Mouse (Mus musculus) erythroblast, embryonic 14.5 days (primary cell): ENCODE measurements at regions not wholly inside any gene's neighbourhood (a gene's known extent, or its start where the extent isn't known, plus 50 kb on each side); places are given as distances from the start of the nearest gene placed in this dataset.

Source experiments
- H3K27me3 ChIP-seq: 2 replicates; pipeline ENCODE4 v1.6.1; 2012; ENCODE audit warnings: inconsistent platforms; ENCODE audit not compliant: control insufficient read depth
- H3K36me3 ChIP-seq: 2 replicates; pipeline ENCODE4 v1.6.1; 2012; ENCODE audit warnings: mild to moderate bottlenecking, inconsistent platforms; ENCODE audit not compliant: control insufficient read depth
- H3K4me1 ChIP-seq: 2 replicates; pipeline ENCODE4 v1.6.1; 2012; ENCODE audit warnings: inconsistent platforms; ENCODE audit not compliant: control insufficient read depth
- H3K4me3 ChIP-seq: replicated peaks from 2 replicates; pipeline ENCODE3; 2012; ENCODE audit warnings: moderate library complexity, mild to moderate bottlenecking, inconsistent platforms
- H3K9me3 ChIP-seq: 2 replicates; pipeline ENCODE4 v1.6.1; 2012; ENCODE audit warnings: low read length, inconsistent platforms, mixed read lengths; ENCODE audit not compliant: control insufficient read depth
- GATA1 ChIP-seq: IDR thresholded peaks from 2 replicates; pipeline ENCODE4 v1.6.1; 2012; ENCODE audit warnings: low read length, inconsistent platforms, mixed read lengths
- TAL1 ChIP-seq: IDR thresholded peaks from 3 replicates; pipeline ENCODE4 v1.6.1; 2012; ENCODE audit warnings: low read length, inconsistent platforms, mixed read lengths

DNA sequence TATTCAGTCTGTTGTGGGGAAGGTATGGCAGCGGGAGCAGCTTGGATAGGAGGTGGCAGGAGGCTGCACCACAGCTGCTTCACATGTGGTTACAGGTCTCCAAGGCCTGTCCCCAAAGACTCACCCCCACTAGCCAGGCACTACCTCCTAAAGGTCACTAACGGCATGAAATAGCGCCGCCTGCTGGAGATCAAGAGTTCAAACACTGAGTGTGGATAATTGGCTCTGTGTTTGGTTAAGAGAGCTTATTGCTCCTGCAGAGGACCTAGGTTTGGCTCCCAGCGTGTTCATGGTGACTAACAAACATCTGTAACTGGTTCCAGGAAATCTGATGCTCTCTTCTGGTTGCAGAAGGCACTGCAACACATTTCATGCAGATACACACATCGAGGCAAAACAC is 514.1 kb downstream of the Zfp536 start:
- no peaks in the 10 kb centered on the region for H3K4me1 ChIP-seq
- TF ChIP-seq TAL1 = no peak
- TF ChIP-seq GATA1 = no peak
- no peaks in the 10 kb centered on the region for H3K36me3 ChIP-seq

GRCm38 (mm10) chr7:37262846-37263245 is 510.6 kb downstream of the Zfp536 start:
- H3K27me3 ChIP-seq = no peaks in the 10 kb centered on the region
- TF ChIP-seq GATA1 (no peak), TAL1 (no peak)
- H3K4me3 ChIP-seq = no peak overlapping the region
- H3K9me3 ChIP-seq = peaks cover under 1% of the 10 kb centered on the region; the same call in 1 of the 2 replicates
- no peaks in the 10 kb centered on the region for H3K4me1 ChIP-seq
- H3K36me3 ChIP-seq = no peaks in the 10 kb centered on the region

More for the DNA sequence above, 514.1 kb downstream of the Zfp536 start:
- peaks cover under 1% of the 10 kb centered on the region; the same call in 1 of the 2 replicates for H3K9me3 ChIP-seq
- H3K4me3 ChIP-seq = no peak overlapping the region
- H3K27me3 ChIP-seq = no peaks in the 10 kb centered on the region

- H3K36me3 ChIP-seq = no peaks in the 10 kb centered on the region
- peaks cover 3% of the 10 kb centered on the region; the same call in 1 of the 2 replicates for H3K9me3 ChIP-seq
- no peaks in the 10 kb centered on the region for H3K27me3 ChIP-seq
- no peak overlapping the region for H3K4me3 ChIP-seq
- H3K4me1 ChIP-seq = no peaks in the 10 kb centered on the region
- TF ChIP-seq TAL1 (no peak), GATA1 (no peak)
Observed at GRCm38 (mm10) chr7:37267404-37267803, 506.0 kb downstream of the Zfp536 start.

DNA sequence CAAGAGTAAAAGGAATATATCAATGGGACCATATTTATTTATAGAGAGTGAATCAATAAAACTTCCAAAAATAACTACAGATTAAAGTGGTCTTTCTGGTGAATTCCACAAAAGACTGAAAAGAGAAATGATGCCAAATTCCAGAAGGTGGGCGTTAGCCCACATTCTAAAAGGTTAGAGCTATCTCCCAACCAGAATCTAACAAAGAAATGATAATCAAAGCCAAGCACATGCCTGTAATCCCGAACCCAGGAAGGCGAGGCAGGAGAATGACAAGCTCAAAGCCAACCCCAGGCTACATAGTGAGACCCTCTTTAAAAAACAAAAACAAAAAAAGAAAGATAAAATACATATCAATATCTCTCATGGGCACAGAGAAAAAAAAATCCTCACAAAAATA is 502.6 kb downstream of the Zfp536 start:
- Histone ChIP-seq H3K4me3 (no peak overlapping the region), H3K4me1 (no peaks in the 10 kb centered on the region), H3K9me3 (peaks cover 3% of the 10 kb centered on the region; the same call in 1 of the 2 replicates), H3K27me3 (no peaks in the 10 kb centered on the region), H3K36me3 (no peaks in the 10 kb centered on the region)
- TF ChIP-seq GATA1 (no peak), TAL1 (no peak)

DNA sequence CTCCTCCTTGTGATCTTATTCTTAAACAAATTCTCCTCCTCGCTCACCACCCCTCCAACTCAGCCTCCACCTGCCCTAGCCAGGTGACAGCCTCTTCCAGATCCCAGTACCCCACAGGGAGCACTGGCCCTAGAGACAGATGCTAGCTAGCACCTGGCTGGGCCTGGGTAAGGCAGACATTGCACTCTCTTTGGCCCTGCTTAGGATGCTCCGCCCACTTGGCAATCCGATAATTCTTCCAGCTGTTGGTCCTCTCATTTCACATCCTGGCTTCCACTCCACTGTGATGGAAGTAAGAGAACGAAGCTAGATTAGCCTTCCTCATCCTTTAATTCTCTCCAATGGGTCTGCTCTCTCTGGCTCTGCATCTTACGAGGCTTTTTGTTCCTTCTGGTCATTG is 483.4 kb downstream of the Zfp536 start:
- TF ChIP-seq TAL1 (no peak), GATA1 (no peak)

DNA sequence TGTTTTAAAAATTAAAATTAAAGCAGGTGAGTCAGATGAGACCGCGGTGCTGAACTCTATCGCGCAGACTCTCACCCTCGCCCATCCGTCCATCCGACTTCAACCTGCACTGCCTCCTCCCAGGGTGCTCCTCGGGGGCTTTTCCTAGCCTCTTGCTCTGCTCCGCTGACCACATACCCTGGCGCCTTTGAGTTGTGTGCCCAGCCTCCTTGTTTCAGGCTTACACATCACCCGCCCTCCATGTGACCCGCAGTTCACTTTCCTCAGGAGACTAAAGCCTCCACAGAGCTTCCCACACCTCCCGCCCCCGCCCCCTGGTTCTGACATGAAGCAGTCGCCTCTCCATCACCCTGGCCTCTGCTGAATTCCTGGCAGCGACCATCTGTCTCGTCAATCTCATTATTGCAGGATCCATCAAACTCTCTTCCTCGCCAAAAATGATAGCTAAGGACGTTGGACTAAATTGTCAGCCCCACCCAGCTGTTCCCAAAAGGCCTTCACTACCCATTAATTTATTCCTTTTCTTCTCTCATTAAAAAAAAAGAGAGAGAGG is 482.9 kb downstream of the Zfp536 start:
- Histone ChIP-seq H3K4me1 (no peaks in the 10 kb centered on the region), H3K27me3 (no peaks in the 10 kb centered on the region), H3K4me3 (no peak overlapping the region), H3K36me3 (no peaks in the 10 kb centered on the region), H3K9me3 (no peaks in the 10 kb centered on the region; the same call in 1 of the 2 replicates)
- TF ChIP-seq GATA1 (no peak), TAL1 (no peak)

More for the DNA sequence above, 483.4 kb downstream of the Zfp536 start:
- no peaks in the 10 kb centered on the region for H3K27me3 ChIP-seq
- no peaks in the 10 kb centered on the region for H3K36me3 ChIP-seq
- H3K4me1 ChIP-seq = no peaks in the 10 kb centered on the region
- H3K9me3 ChIP-seq = no peaks in the 10 kb centered on the region; the same call in 1 of the 2 replicates
- H3K4me3 ChIP-seq = no peak overlapping the region

DNA sequence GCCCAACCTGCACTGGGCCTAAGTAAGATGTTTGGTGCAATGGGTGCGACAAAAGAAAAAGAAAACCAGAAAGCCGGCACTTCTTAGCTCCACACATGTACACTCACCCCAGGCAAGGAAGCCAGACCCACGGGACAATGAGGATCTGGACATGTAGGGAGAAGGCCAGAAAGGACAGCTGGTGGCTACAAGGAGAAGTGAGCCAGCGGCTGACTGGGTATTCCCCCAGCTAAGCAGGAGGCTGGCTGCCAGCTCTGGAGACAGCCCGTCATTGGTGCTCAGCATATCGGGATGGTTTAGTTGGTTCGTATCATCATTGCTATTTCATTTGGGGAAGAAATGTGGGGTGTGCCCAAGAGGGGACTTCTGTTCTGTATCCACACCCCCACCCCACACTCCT is 481.7 kb downstream of the Zfp536 start:
- H3K36me3 ChIP-seq = no peaks in the 10 kb centered on the region
- no peaks in the 10 kb centered on the region for H3K27me3 ChIP-seq
- H3K4me3 ChIP-seq = no peak overlapping the region
- H3K9me3 ChIP-seq = no peaks in the 10 kb centered on the region; the same call in 1 of the 2 replicates
- TF ChIP-seq TAL1 (no peak), GATA1 (no peak)
- no peaks in the 10 kb centered on the region for H3K4me1 ChIP-seq

DNA sequence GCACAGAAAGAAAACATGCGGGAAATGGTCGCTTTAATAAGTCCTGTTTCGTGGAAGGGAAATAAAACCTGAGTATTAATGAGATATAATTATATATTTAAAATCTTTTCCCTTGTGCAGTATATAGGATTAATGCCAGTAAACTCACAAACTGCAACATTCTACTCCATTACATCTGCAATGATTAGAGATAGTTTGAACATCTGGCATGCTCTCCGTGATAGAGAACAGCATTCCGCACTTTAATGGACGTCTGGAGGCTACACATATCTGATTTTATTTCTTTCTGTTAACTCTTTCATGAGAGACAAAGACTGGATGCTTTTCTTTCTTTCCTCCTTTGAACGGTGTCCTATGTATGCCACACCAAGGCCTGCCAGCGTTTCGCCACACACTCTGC is 480.9 kb downstream of the Zfp536 start:
- TF ChIP-seq TAL1 (no peak), GATA1 (no peak)
- H3K36me3 ChIP-seq = no peaks in the 10 kb centered on the region
- H3K27me3 ChIP-seq = no peaks in the 10 kb centered on the region
- no peaks in the 10 kb centered on the region for H3K4me1 ChIP-seq
- H3K9me3 ChIP-seq = no peaks in the 10 kb centered on the region; the same call in 1 of the 2 replicates
- no peak overlapping the region for H3K4me3 ChIP-seq

- no peaks in the 10 kb centered on the region for H3K36me3 ChIP-seq
- peaks cover 6% of the 10 kb centered on the region; the same call in 1 of the 2 replicates for H3K9me3 ChIP-seq
- no peak overlapping the region for H3K4me3 ChIP-seq
- TF ChIP-seq GATA1 (no peak), TAL1 (no peak)
- H3K27me3 ChIP-seq = no peaks in the 10 kb centered on the region
- H3K4me1 ChIP-seq = no peaks in the 10 kb centered on the region
Observed at GRCm38 (mm10) chr7:37298888-37299287, 474.6 kb downstream of the Zfp536 start.

DNA sequence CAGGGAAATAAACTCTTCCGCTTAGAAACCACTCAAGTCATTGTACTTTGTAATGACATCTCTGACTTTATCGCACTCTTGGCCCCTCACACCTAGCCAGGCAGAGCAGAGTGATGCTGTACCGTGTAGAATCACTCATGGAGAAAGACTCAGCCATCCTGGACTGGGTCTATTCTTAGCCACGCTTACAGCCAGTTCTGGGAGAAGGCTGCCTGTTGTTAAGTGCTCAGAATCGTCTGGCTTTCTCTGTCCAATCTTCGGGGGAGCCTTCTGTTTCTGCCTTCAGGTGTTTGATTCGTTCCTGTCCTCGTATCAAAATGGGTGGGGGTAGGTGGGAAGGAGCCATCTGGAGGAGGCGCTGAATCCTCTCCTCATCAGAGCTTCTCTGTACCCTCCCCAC is 468.0 kb downstream of the Zfp536 start:
- no peaks in the 10 kb centered on the region for H3K27me3 ChIP-seq
- TF ChIP-seq GATA1 = no peak
- TF ChIP-seq TAL1 = no peak

More for the DNA sequence above, 468.0 kb downstream of the Zfp536 start:
- Histone ChIP-seq H3K36me3 (no peaks in the 10 kb centered on the region), H3K4me3 (no peak overlapping the region), H3K4me1 (no peaks in the 10 kb centered on the region), H3K9me3 (peaks cover 6% of the 10 kb centered on the region; the same call in 1 of the 2 replicates)
